Mouse (Mus musculus) neural tube, embryonic 12.5 days (tissue): ENCODE data around the gene Rfx2. TPM values are rescaled to one million over a fixed set of nuclear protein-coding genes. Genes with fewer than 3 reads are reported as not detected.

ENCODE experiments used
- ATAC-seq: fragments of 200-750 bp; cut with Nextera tagmentation; 2 replicates; pipeline ENCODE4 v1.8.0; 2017; ENCODE audit warnings: low read depth, mild to moderate bottlenecking, moderate TSS enrichment, moderate library complexity; ENCODE audit not compliant: low FRiP score
- H3K27ac ChIP-seq: fragments of 300-500 bp; sonication (generic); 2 replicates; pipeline ENCODE4 v1.5.1; 2016
- H3K27me3 ChIP-seq: fragments of 300-500 bp; sonication (generic); replicated peaks from 2 replicates; pipeline ENCODE4 v1.6.1; 2016; ENCODE audit warnings: mild to moderate bottlenecking
- H3K36me3 ChIP-seq: fragments of 300-500 bp; sonication (generic); 2 replicates; pipeline ENCODE4 v1.6.1; 2016; ENCODE audit warnings: mild to moderate bottlenecking
- H3K4me1 ChIP-seq: fragments of 300-500 bp; sonication (generic); 2 replicates; pipeline ENCODE4 v1.6.1; 2016
- H3K4me2 ChIP-seq: fragments of 300-500 bp; sonication (generic); replicated peaks from 2 replicates; pipeline ENCODE4 v1.6.1; 2016; ENCODE audit warnings: mild to moderate bottlenecking
- H3K4me3 ChIP-seq: fragments of 300-500 bp; sonication (generic); 2 replicates; pipeline ENCODE4 v1.5.1; 2016
- H3K9ac ChIP-seq: fragments of 300-500 bp; sonication (generic); 2 replicates; pipeline ENCODE4 v1.6.1; 2016; ENCODE audit warnings: mild to moderate bottlenecking
- H3K9me3 ChIP-seq: fragments of 300-500 bp; sonication (generic); 2 replicates; pipeline ENCODE4 v1.6.1; 2016; ENCODE audit warnings: mild to moderate bottlenecking
- WGBS: fragments of 180-500 bp; shearing (Covaris S2); methylation state at CpG from one replicate; pipeline ENCODE4 v1.1.7; 2016; 5-methylcytosine and 5-hydroxymethylcytosine counted together
- polyA plus RNA-seq: library from polyadenylated mRNA; unstranded; fragments of >200 nt; fragmentation: Nextera tagmentation; extraction: Ambion mirVana; gene quantifications from 2 replicates; pipeline ENCODE4 v1.2.1, GENCODE M21; 2016

The Rfx2 gene
- polyA plus RNA-seq, 1 experiment from 2014 or later = 4.9 TPM

GRCm38 (mm10) chr17:56858922-56859321, 28.1 kb upstream of the Rfx2 start:
- ATAC-seq = no peak
- Histone ChIP-seq H3K4me1 (no peaks in the 10 kb centered on the region), H3K4me2 (no peak overlapping the region), H3K4me3 (no peak overlapping the region), H3K9me3 (no peaks in the 10 kb centered on the region), H3K9ac (no peak overlapping the region), H3K27me3 (no peaks in the 10 kb centered on the region), H3K36me3 (no peaks in the 10 kb centered on the region), H3K27ac (no peak overlapping the region)
- 65% methylated on average over 7 of the region's 7 CpGs for WGBS

GRCm38 (mm10) chr17:56858216-56858615, 27.4 kb upstream of the Rfx2 start:
- Histone ChIP-seq H3K36me3 (no peaks in the 10 kb centered on the region), H3K27ac (no peak overlapping the region), H3K9ac (no peak overlapping the region), H3K4me1 (no peaks in the 10 kb centered on the region), H3K27me3 (no peaks in the 10 kb centered on the region), H3K9me3 (no peaks in the 10 kb centered on the region), H3K4me3 (no peak overlapping the region), H3K4me2 (no peak overlapping the region)
- WGBS = 52% methylated on average over 4 of the region's 4 CpGs
- no peak for ATAC-seq

GRCm38 (mm10) chr17:56855421-56855820, 24.6 kb upstream of the Rfx2 start:
- Histone ChIP-seq H3K27me3 (no peaks in the 10 kb centered on the region), H3K9me3 (no peaks in the 10 kb centered on the region), H3K9ac (no peak overlapping the region), H3K4me1 (no peaks in the 10 kb centered on the region), H3K4me3 (no peak overlapping the region), H3K4me2 (no peak overlapping the region), H3K27ac (no peak overlapping the region), H3K36me3 (no peaks in the 10 kb centered on the region)
- ATAC-seq = no peak
- 74% methylated on average over 3 of the region's 3 CpGs for WGBS

- no peak overlapping the region for H3K4me3 ChIP-seq
- no peak overlapping the region for H3K27ac ChIP-seq
- H3K9ac ChIP-seq = no peak overlapping the region
- H3K27me3 ChIP-seq = no peaks in the 10 kb centered on the region
- H3K9me3 ChIP-seq = no peaks in the 10 kb centered on the region
- 82% methylated on average over 3 of the region's 3 CpGs for WGBS
- H3K36me3 ChIP-seq = no peaks in the 10 kb centered on the region
- no peak for ATAC-seq
- H3K4me2 ChIP-seq = no peak overlapping the region
- H3K4me1 ChIP-seq = no peaks in the 10 kb centered on the region
Measured at GRCm38 (mm10) chr17:56851167-56851566, 20.4 kb upstream of the Rfx2 start.

- Histone ChIP-seq H3K9ac (no peak overlapping the region), H3K4me3 (no peak overlapping the region), H3K27me3 (no peaks in the 10 kb centered on the region), H3K36me3 (no peaks in the 10 kb centered on the region), H3K27ac (no peak overlapping the region), H3K4me2 (no peak overlapping the region), H3K9me3 (no peaks in the 10 kb centered on the region), H3K4me1 (no peaks in the 10 kb centered on the region)
- no peak for ATAC-seq
- WGBS = 85% methylated on average over 13 of the region's 13 CpGs
Measured at GRCm38 (mm10) chr17:56849710-56850109, 18.9 kb upstream of the Rfx2 start.

GRCm38 (mm10) chr17:56848785-56849184, 18.0 kb upstream of the Rfx2 start:
- Histone ChIP-seq H3K4me3 (no peak overlapping the region), H3K9ac (no peak overlapping the region), H3K4me2 (no peak overlapping the region), H3K36me3 (no peaks in the 10 kb centered on the region), H3K27ac (no peak overlapping the region), H3K27me3 (no peaks in the 10 kb centered on the region), H3K4me1 (no peaks in the 10 kb centered on the region), H3K9me3 (no peaks in the 10 kb centered on the region)
- 87% methylated on average over 5 of the region's 5 CpGs for WGBS
- ATAC-seq = no peak

- no peak for ATAC-seq
Measured at GRCm38 (mm10) chr17:56843678-56844077, 12.9 kb upstream of the Rfx2 start.

GRCm38 (mm10) chr17:56842173-56842572, 11.4 kb upstream of the Rfx2 start:
- no peaks in the 10 kb centered on the region for H3K36me3 ChIP-seq
- H3K4me3 ChIP-seq = no peak overlapping the region
- no peaks in the 10 kb centered on the region for H3K27me3 ChIP-seq
- no peak overlapping the region for H3K4me2 ChIP-seq
- no peak overlapping the region for H3K9ac ChIP-seq
- no peaks in the 10 kb centered on the region for H3K4me1 ChIP-seq
- ATAC-seq = no peak
- H3K27ac ChIP-seq = no peak overlapping the region
- 83% methylated on average over 5 of the region's 5 CpGs for WGBS
- H3K9me3 ChIP-seq = no peaks in the 10 kb centered on the region

More at GRCm38 (mm10) chr17:56843678-56844077, 12.9 kb upstream of the Rfx2 start:
- no peaks in the 10 kb centered on the region for H3K36me3 ChIP-seq
- H3K4me3 ChIP-seq = no peak overlapping the region
- 75% methylated on average over 5 of the region's 5 CpGs for WGBS
- no peaks in the 10 kb centered on the region for H3K9me3 ChIP-seq
- no peak overlapping the region for H3K4me2 ChIP-seq
- no peaks in the 10 kb centered on the region for H3K4me1 ChIP-seq
- no peak overlapping the region for H3K27ac ChIP-seq
- H3K9ac ChIP-seq = no peak overlapping the region
- H3K27me3 ChIP-seq = no peaks in the 10 kb centered on the region

GRCm38 (mm10) chr17:56840524-56840923, 9.7 kb upstream of the Rfx2 start:
- ATAC-seq = no peak
- H3K36me3 ChIP-seq = no peaks in the 10 kb centered on the region
- H3K27me3 ChIP-seq = no peaks in the 10 kb centered on the region
- H3K4me3 ChIP-seq = no peak overlapping the region
- H3K9ac ChIP-seq = no peak overlapping the region
- WGBS = 86% methylated on average over 7 of the region's 7 CpGs
- H3K4me1 ChIP-seq = no peaks in the 10 kb centered on the region
- H3K4me2 ChIP-seq = no peak overlapping the region
- no peaks in the 10 kb centered on the region for H3K9me3 ChIP-seq
- no peak overlapping the region for H3K27ac ChIP-seq

GRCm38 (mm10) chr17:56836336-56836735, 5.5 kb upstream of the Rfx2 start:
- Histone ChIP-seq H3K27me3 (no peaks in the 10 kb centered on the region), H3K4me2 (no peak overlapping the region), H3K36me3 (no peaks in the 10 kb centered on the region), H3K4me1 (no peaks in the 10 kb centered on the region), H3K27ac (no peak overlapping the region), H3K9ac (no peak overlapping the region), H3K9me3 (no peaks in the 10 kb centered on the region), H3K4me3 (no peak overlapping the region)
- no peak for ATAC-seq
- 91% methylated on average over 8 of the region's 8 CpGs for WGBS

- Histone ChIP-seq H3K36me3 (no peaks in the 10 kb centered on the region), H3K9ac (no peak overlapping the region), H3K4me1 (peaks cover 10% of the 10 kb centered on the region), H3K4me2 (no peak overlapping the region), H3K9me3 (no peaks in the 10 kb centered on the region), H3K27me3 (peaks cover 15% of the 10 kb centered on the region; the same call in 1 of the 2 replicates), H3K27ac (no peak overlapping the region), H3K4me3 (no peak overlapping the region)
- WGBS = 95% methylated on average over 1 of the region's 1 CpGs
- no peak for ATAC-seq
Measured at GRCm38 (mm10) chr17:56833381-56833780, 2.6 kb upstream of the Rfx2 start.

- H3K9me3 ChIP-seq = no peaks in the 10 kb centered on the region
- H3K27me3 ChIP-seq = peaks cover 15% of the 10 kb centered on the region; the same call in 1 of the 2 replicates
- 75% methylated on average over 1 of the region's 1 CpGs for WGBS
- H3K4me2 ChIP-seq = no peak overlapping the region
- H3K27ac ChIP-seq = no peak overlapping the region
- no peak overlapping the region for H3K9ac ChIP-seq
- no peak overlapping the region for H3K4me3 ChIP-seq
- peaks cover 10% of the 10 kb centered on the region for H3K4me1 ChIP-seq
- no peaks in the 10 kb centered on the region for H3K36me3 ChIP-seq
- no peak for ATAC-seq
Measured at GRCm38 (mm10) chr17:56832918-56833317, 2.1 kb upstream of the Rfx2 start.

- H3K4me3 ChIP-seq = peak overlapping the region; percentile 64
- no peak overlapping the region for H3K27ac ChIP-seq
- ATAC-seq = peak; percentile 99
- H3K9me3 ChIP-seq = no peaks in the 10 kb centered on the region
- H3K9ac ChIP-seq = no peak overlapping the region
- WGBS = under 1% methylated on average over 42 of the region's 42 CpGs
- peak overlapping the region; percentile 85 for H3K4me2 ChIP-seq
- H3K27me3 ChIP-seq = peaks cover 15% of the 10 kb centered on the region; the same call in 1 of the 2 replicates
- peaks cover 10% of the 10 kb centered on the region for H3K4me1 ChIP-seq
- no peaks in the 10 kb centered on the region for H3K36me3 ChIP-seq
Measured at GRCm38 (mm10) chr17:56831111-56831816, 451 bp upstream of the Rfx2 start.
